Mouse (Mus musculus): ENCODE data around the gene Eml1. TPM values are rescaled to one million over a fixed set of nuclear protein-coding genes. Genes with fewer than 3 reads are reported as not detected.

The Eml1 gene
- polyA plus RNA-seq, 1 experiment from 2014 or later = 55.1 TPM

- H3K27ac ChIP-seq = no peak overlapping the region
- no peak overlapping the region for H3K4me3 ChIP-seq (replicated peaks; ENCODE audit: low read length)
- no peaks in the 10 kb centered on the region for H3K27me3 ChIP-seq (ENCODE audit: control insufficient read depth, insufficient read depth, low read length)
- no peaks in the 10 kb centered on the region for H3K9me3 ChIP-seq (ENCODE audit: control insufficient read depth, low read length)
- ATAC-seq (ENCODE audit: low FRiP score) = no peak
- H3K9ac ChIP-seq = no peak overlapping the region
- no peak overlapping the region for H3K4me2 ChIP-seq (replicated peaks)
- H3K36me3 ChIP-seq (replicated peaks; ENCODE audit: control insufficient read depth, insufficient read depth) = no peaks in the 10 kb centered on the region
- H3K4me1 ChIP-seq (replicated peaks; ENCODE audit: control insufficient read depth, insufficient read depth, low read length) = 0 out of 2 replicates have a peak, but pooled peaks cover 4% of the 10 kb centered on the region
- DNase-seq (ENCODE audit: low spot score) = no peak
- 87% methylated on average over 7 of the region's 7 CpGs for WGBS
Measured at GRCm38 (mm10) chr12:108365868-108366267, 4.9 kb upstream of the Eml1 start.

- WGBS = 61% methylated on average over 2 of the region's 2 CpGs
Measured at GRCm38 (mm10) chr12:108367909-108368308, 2.8 kb upstream of the Eml1 start.

GRCm38 (mm10) chr12:108368921-108369320 is 1.8 kb upstream of the Eml1 start:
- WGBS = 46% methylated on average over 5 of the region's 5 CpGs
- Histone ChIP-seq H3K27ac (no peak overlapping the region), H3K4me3 (replicated peaks; ENCODE audit: low read length) (no peak overlapping the region), H3K27me3 (ENCODE audit: control insufficient read depth, insufficient read depth, low read length) (no peaks in the 10 kb centered on the region), H3K9ac (no peak overlapping the region), H3K4me2 (replicated peaks) (no peak overlapping the region), H3K9me3 (ENCODE audit: control insufficient read depth, low read length) (no peaks in the 10 kb centered on the region), H3K36me3 (replicated peaks; ENCODE audit: control insufficient read depth, insufficient read depth) (no peaks in the 10 kb centered on the region), H3K4me1 (replicated peaks; ENCODE audit: control insufficient read depth, insufficient read depth, low read length) (0 out of 2 replicates have a peak, but pooled peaks cover 2% of the 10 kb centered on the region)
- no peak for DNase-seq (ENCODE audit: low spot score)
- ATAC-seq (ENCODE audit: low FRiP score) = no peak

More at GRCm38 (mm10) chr12:108367909-108368308, 2.8 kb upstream of the Eml1 start:
- ATAC-seq (ENCODE audit: low FRiP score) (no peak), DNase-seq (ENCODE audit: low spot score) (no peak)
- Histone ChIP-seq H3K4me3 (replicated peaks; ENCODE audit: low read length) (no peak overlapping the region), H3K4me2 (replicated peaks) (no peak overlapping the region), H3K9me3 (ENCODE audit: control insufficient read depth, low read length) (no peaks in the 10 kb centered on the region), H3K36me3 (replicated peaks; ENCODE audit: control insufficient read depth, insufficient read depth) (no peaks in the 10 kb centered on the region), H3K27me3 (ENCODE audit: control insufficient read depth, insufficient read depth, low read length) (no peaks in the 10 kb centered on the region), H3K4me1 (replicated peaks; ENCODE audit: control insufficient read depth, insufficient read depth, low read length) (0 out of 2 replicates have a peak, but pooled peaks cover 4% of the 10 kb centered on the region), H3K9ac (no peak overlapping the region), H3K27ac (no peak overlapping the region)

GRCm38 (mm10) chr12:108371429-108371765 is 640 bp downstream of the Eml1 start:
- no peak overlapping the region for H3K9ac ChIP-seq
- no peaks in the 10 kb centered on the region for H3K36me3 ChIP-seq (replicated peaks; ENCODE audit: control insufficient read depth, insufficient read depth)
- H3K27me3 ChIP-seq (ENCODE audit: control insufficient read depth, insufficient read depth, low read length) = no peaks in the 10 kb centered on the region
- no peak for DNase-seq (ENCODE audit: low spot score)
- H3K9me3 ChIP-seq (ENCODE audit: control insufficient read depth, low read length) = no peaks in the 10 kb centered on the region
- H3K4me2 ChIP-seq (replicated peaks) = no peak overlapping the region
- no peak overlapping the region for H3K4me3 ChIP-seq (replicated peaks; ENCODE audit: low read length)
- ATAC-seq (ENCODE audit: low FRiP score) = no peak
- WGBS = 78% methylated on average over 6 of the region's 6 CpGs
- no peak overlapping the region for H3K27ac ChIP-seq
- H3K4me1 ChIP-seq (replicated peaks; ENCODE audit: control insufficient read depth, insufficient read depth, low read length) = no peaks in the 10 kb centered on the region

GRCm38 (mm10) chr12:108372241-108372640 is 1.5 kb downstream of the Eml1 start:
- no peaks in the 10 kb centered on the region for H3K4me1 ChIP-seq (replicated peaks; ENCODE audit: control insufficient read depth, insufficient read depth, low read length)
- H3K4me2 ChIP-seq (replicated peaks) = no peak overlapping the region
- H3K9me3 ChIP-seq (ENCODE audit: control insufficient read depth, low read length) = no peaks in the 10 kb centered on the region
- H3K36me3 ChIP-seq (replicated peaks; ENCODE audit: control insufficient read depth, insufficient read depth) = no peaks in the 10 kb centered on the region
- no peaks in the 10 kb centered on the region for H3K27me3 ChIP-seq (ENCODE audit: control insufficient read depth, insufficient read depth, low read length)
- 66% methylated on average over 17 of the region's 17 CpGs for WGBS
- H3K27ac ChIP-seq = no peak overlapping the region
- ATAC-seq (ENCODE audit: low FRiP score) = no peak; the same call in 1 of the 2 replicates
- no peak overlapping the region for H3K4me3 ChIP-seq (replicated peaks; ENCODE audit: low read length)
- H3K9ac ChIP-seq = no peak overlapping the region
- DNase-seq (ENCODE audit: low spot score) = no peak

GRCm38 (mm10) chr12:108373611-108374010 is 2.9 kb downstream of the Eml1 start:
- H3K36me3 ChIP-seq (replicated peaks; ENCODE audit: control insufficient read depth, insufficient read depth) = no peaks in the 10 kb centered on the region
- no peak overlapping the region for H3K27ac ChIP-seq
- ATAC-seq (ENCODE audit: low FRiP score) (no peak), DNase-seq (ENCODE audit: low spot score) (no peak)
- 77% methylated on average over 9 of the region's 9 CpGs for WGBS
- no peaks in the 10 kb centered on the region for H3K9me3 ChIP-seq (ENCODE audit: control insufficient read depth, low read length)
- H3K27me3 ChIP-seq (ENCODE audit: control insufficient read depth, insufficient read depth, low read length) = no peaks in the 10 kb centered on the region
- no peak overlapping the region for H3K9ac ChIP-seq
- no peak overlapping the region for H3K4me3 ChIP-seq (replicated peaks; ENCODE audit: low read length)
- no peak overlapping the region for H3K4me2 ChIP-seq (replicated peaks)
- H3K4me1 ChIP-seq (replicated peaks; ENCODE audit: control insufficient read depth, insufficient read depth, low read length) = no peaks in the 10 kb centered on the region

- 78% methylated on average over 8 of the region's 8 CpGs for WGBS
- Histone ChIP-seq H3K9ac (no peak overlapping the region), H3K4me2 (replicated peaks) (no peak overlapping the region), H3K36me3 (replicated peaks; ENCODE audit: control insufficient read depth, insufficient read depth) (no peaks in the 10 kb centered on the region), H3K9me3 (ENCODE audit: control insufficient read depth, low read length) (no peaks in the 10 kb centered on the region), H3K27ac (no peak overlapping the region), H3K4me3 (replicated peaks; ENCODE audit: low read length) (no peak overlapping the region), H3K27me3 (ENCODE audit: control insufficient read depth, insufficient read depth, low read length) (no peaks in the 10 kb centered on the region), H3K4me1 (replicated peaks; ENCODE audit: control insufficient read depth, insufficient read depth, low read length) (no peaks in the 10 kb centered on the region)
- DNase-seq (ENCODE audit: low spot score) = no peak
- no peak for ATAC-seq (ENCODE audit: low FRiP score)
Measured at GRCm38 (mm10) chr12:108374689-108375088, 3.9 kb downstream of the Eml1 start.

GRCm38 (mm10) chr12:108378379-108379133 is 7.8 kb downstream of the Eml1 start:
- H3K4me2 ChIP-seq (replicated peaks) = no peak overlapping the region
- H3K27me3 ChIP-seq (ENCODE audit: control insufficient read depth, insufficient read depth, low read length) = no peaks in the 10 kb centered on the region
- no peak overlapping the region for H3K9ac ChIP-seq
- WGBS = 85% methylated on average over 13 of the region's 13 CpGs
- no peak for DNase-seq (ENCODE audit: low spot score)
- no peak for ATAC-seq (ENCODE audit: low FRiP score)
- no peaks in the 10 kb centered on the region for H3K9me3 ChIP-seq (ENCODE audit: control insufficient read depth, low read length)
- no peak overlapping the region for H3K4me3 ChIP-seq (replicated peaks; ENCODE audit: low read length)
- no peaks in the 10 kb centered on the region for H3K36me3 ChIP-seq (replicated peaks; ENCODE audit: control insufficient read depth, insufficient read depth)
- no peaks in the 10 kb centered on the region for H3K4me1 ChIP-seq (replicated peaks; ENCODE audit: control insufficient read depth, insufficient read depth, low read length)
- H3K27ac ChIP-seq = no peak overlapping the region

- 43% methylated on average over 13 of the region's 13 CpGs for WGBS
- no peaks in the 10 kb centered on the region for H3K36me3 ChIP-seq (replicated peaks; ENCODE audit: control insufficient read depth, insufficient read depth)
- ATAC-seq (ENCODE audit: low FRiP score) = peak; percentile 71; the same call in 1 of the 2 replicates
- no peaks in the 10 kb centered on the region for H3K27me3 ChIP-seq (ENCODE audit: control insufficient read depth, insufficient read depth, low read length)
- peak; percentile 42 for DNase-seq (ENCODE audit: low spot score)
- no peak overlapping the region for H3K4me2 ChIP-seq (replicated peaks)
- no peaks in the 10 kb centered on the region for H3K9me3 ChIP-seq (ENCODE audit: control insufficient read depth, low read length)
- no peak overlapping the region for H3K27ac ChIP-seq
- no peak overlapping the region for H3K4me3 ChIP-seq (replicated peaks; ENCODE audit: low read length)
- peaks cover 7% of the 10 kb centered on the region; the same call in 1 of the 2 replicates for H3K4me1 ChIP-seq (replicated peaks; ENCODE audit: control insufficient read depth, insufficient read depth, low read length)
- H3K9ac ChIP-seq = no peak overlapping the region
Measured at GRCm38 (mm10) chr12:108386476-108387232, 15.9 kb downstream of the Eml1 start.
